Mouse (Mus musculus): ENCODE results near the gene Igf2.

DNA sequence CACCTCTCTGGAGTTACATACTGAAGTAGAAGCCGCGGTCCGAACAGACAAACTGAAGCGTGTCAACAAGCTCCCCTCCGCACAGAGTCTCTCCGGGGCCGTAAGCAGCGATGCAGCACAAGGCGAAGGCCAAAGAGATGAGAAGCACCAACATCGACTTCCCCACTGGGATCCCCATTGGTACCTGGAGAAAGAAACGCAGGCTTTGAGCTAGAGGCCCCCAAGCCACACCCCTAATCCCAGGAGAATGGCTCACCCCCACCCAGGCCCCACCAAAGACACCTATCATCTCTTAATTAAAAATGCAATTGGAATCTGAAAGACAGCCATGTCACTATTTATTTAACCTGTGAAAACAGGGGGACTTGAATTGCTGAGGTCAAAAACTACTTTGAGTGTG lies 11.0 kb downstream of the Igf2 start:
- TF ChIP-seq CTCF (IDR thresholded peaks at IDR 0.05) (no peak), POLR2A (IDR thresholded peaks at IDR 0.05; ENCODE audit: insufficient read depth, low read depth, low read length) (no peak), EP300 (IDR thresholded peaks at IDR 0.05; ENCODE audit: insufficient read depth, low read depth, low read length) (no peak)

All from heart, adult 2 months (tissue).